ENCODE assay signal across 8 mouse cellular contexts in genomic region chr14:121796571-121797456, GRCm38 (mm10). TPM values are rescaled to one million over a fixed set of nuclear protein-coding genes. Genes with fewer than 3 reads are reported as not detected.
DNase-seq lines count a peak whose midpoint lies in the region; ATAC-seq and TF ChIP-seq lines count a peak whose summit lies in the region.

No protein-coding gene starts in this region.

- no peaks in the 10 kb centered on the region for H3K36me3 ChIP-seq in kidney, embryonic 15.5 days
- no peaks in the 10 kb centered on the region for H3K36me3 ChIP-seq in ES-E14 (ENCODE audit: control insufficient read depth, insufficient read depth, low read length, poor library complexity, severe bottlenecking)
- H3K36me3 ChIP-seq in hindbrain, embryonic 10.5 days = no peaks in the 10 kb centered on the region
- H3K36me3 ChIP-seq in stomach, postnatal 0 days (ENCODE audit: control insufficient read depth, insufficient read depth, low read length) = no peaks in the 10 kb centered on the region

- 10% methylated on average over 28 of the region's 28 CpGs for WGBS in kidney, embryonic 15.5 days
- 13% methylated on average over 28 of the region's 28 CpGs for WGBS in hindbrain, embryonic 10.5 days
- WGBS in stomach, postnatal 0 days = 11% methylated on average over 28 of the region's 28 CpGs

- peak overlapping the region; percentile 90 for H3K27ac ChIP-seq in kidney, embryonic 15.5 days
- no peak overlapping the region for H3K27ac ChIP-seq in ES-E14 (ENCODE audit: insufficient read depth, low read depth, low read length, poor library complexity, severe bottlenecking)
- peak overlapping the region; percentile 88 for H3K27ac ChIP-seq in hindbrain, embryonic 10.5 days
- H3K27ac ChIP-seq in stomach, postnatal 0 days (replicated peaks) = peak overlapping the region; percentile 95

- no peak for DNase-seq in kidney, postnatal 10 days
- DNase-seq in ES-E14 (ENCODE audit: low read depth, low spot score) = no peak
- DNase-seq in cerebellum, postnatal 25 days = peak; percentile 59 to 64
- peak; percentile 16 for DNase-seq in hindbrain, embryonic 10.5 days (ENCODE audit: low spot score)
- peak; percentile 14 for DNase-seq in lung, postnatal 10 days
- DNase-seq in stomach, postnatal 0 days (ENCODE audit: low spot score) = no peak
- DNase-seq in layer of hippocampus, adult 9-11 months = no peak

- H3K9me3 ChIP-seq in kidney, embryonic 15.5 days (replicated peaks) = no peaks in the 10 kb centered on the region
- H3K9me3 ChIP-seq in ES-E14 (ENCODE audit: control insufficient read depth, insufficient read depth, low read depth, low read length) = no peaks in the 10 kb centered on the region
- no peaks in the 10 kb centered on the region for H3K9me3 ChIP-seq in hindbrain, embryonic 10.5 days
- no peaks in the 10 kb centered on the region for H3K9me3 ChIP-seq in stomach, postnatal 0 days (ENCODE audit: control insufficient read depth, low read length)

- H3K4me1 ChIP-seq in kidney, embryonic 15.5 days = peaks cover 22% of the 10 kb centered on the region
- 0 out of 4 replicates have a peak, but pooled peaks cover 3 to 4% of the 10 kb centered on the region in 2 experiments for H3K4me1 ChIP-seq in ES-E14 (ENCODE audit: control insufficient read depth in 2 of 2, insufficient read depth in 2 of 2, low read length in 2 of 2, poor library complexity in 1 of 2)
- peaks cover 15% of the 10 kb centered on the region for H3K4me1 ChIP-seq in hindbrain, embryonic 10.5 days (replicated peaks)
- no peaks in the 10 kb centered on the region for H3K4me1 ChIP-seq in stomach, postnatal 0 days (replicated peaks; ENCODE audit: control insufficient read depth, insufficient read depth)

- peak; percentile 5; the same call in 1 of the 2 replicates for ATAC-seq in kidney, embryonic 15.5 days (replicated peaks; ENCODE audit: low FRiP score)
- no peak; the same call in 1 of the 2 replicates for ATAC-seq in stomach, postnatal 0 days (ENCODE audit: low FRiP score, low TSS enrichment)

- no peak for TF ChIP-seq EP300 in stomach, postnatal 0 days (optimal IDR thresholded peaks at IDR 0.05)

- no peak for TF ChIP-seq CTCF in stomach, postnatal 0 days (IDR thresholded peaks at IDR 0.05; ENCODE audit: low read depth)

- peak overlapping the region; percentile 81 for H3K4me2 ChIP-seq in kidney, embryonic 15.5 days
- H3K4me2 ChIP-seq in stomach, postnatal 0 days (replicated peaks; ENCODE audit: low read depth) = peak overlapping the region; percentile 69

- H3K9ac ChIP-seq in kidney, embryonic 15.5 days = peak overlapping the region; percentile 59
- H3K9ac ChIP-seq in ES-E14 (ENCODE audit: insufficient read depth, low read depth, low read length, poor library complexity, severe bottlenecking) = peak overlapping the region; percentile 85
- peak overlapping the region; percentile 75 for H3K9ac ChIP-seq in stomach, postnatal 0 days (ENCODE audit: low read length)

- in situ Hi-C loops in ES-E14 (cut with MboI; ENCODE audit: low sequenced_read_pairs in 2 of 2, unreplicated experiment in 2 of 2) = no loop called here

- peak overlapping the region; percentile 74 for H3K4me3 ChIP-seq in kidney, embryonic 15.5 days (replicated peaks)
- peak overlapping the region; percentile 88 to 93 for H3K4me3 ChIP-seq in ES-E14 (ENCODE audit: insufficient read depth in 1 of 2, low read depth in 1 of 2, low read length in 2 of 2, poor library complexity in 1 of 2, severe bottlenecking in 1 of 2)
- peak overlapping the region; percentile 79 for H3K4me3 ChIP-seq in hindbrain, embryonic 10.5 days
- H3K4me3 ChIP-seq in stomach, postnatal 0 days (ENCODE audit: low read depth, low read length) = peak overlapping the region; percentile 73

- 0 out of 2 replicates have a peak, but pooled peaks cover 5% of the 10 kb centered on the region for H3K27me3 ChIP-seq in kidney, embryonic 15.5 days
- peaks cover 30% of the 10 kb centered on the region for H3K27me3 ChIP-seq in hindbrain, embryonic 10.5 days (ENCODE audit: insufficient read depth, poor library complexity, severe bottlenecking)
- H3K27me3 ChIP-seq in stomach, postnatal 0 days (ENCODE audit: control insufficient read depth, insufficient read depth, low read length) = no peaks in the 10 kb centered on the region

TF ChIP-seq in ES-E14, 5 proteins besides CTCF, POLR2A, EP300 and RAD21:
- TF ChIP-seq ZC3H11A (IDR thresholded peaks at IDR 0.05; ENCODE audit: borderline replicate concordance, low read depth, low read length) = no peak
- no peak for TF ChIP-seq CHD2 (IDR thresholded peaks at IDR 0.05; ENCODE audit: low read depth, low read length)
- TF ChIP-seq HCFC1 (IDR thresholded peaks at IDR 0.05; ENCODE audit: borderline replicate concordance, insufficient read depth, low read length) = no peak
- TF ChIP-seq ZNF384 (IDR thresholded peaks at IDR 0.05; ENCODE audit: low read depth, low read length) = no peak
- TF ChIP-seq MAFK (IDR thresholded peaks at IDR 0.05; ENCODE audit: insufficient read depth, low read depth, low read length) = no peak

RNA-seq across cellular contexts. Expression of gene Dock9, which starts 0.8 kb away (rescaled TPM):
- polyA plus RNA-seq in kidney, embryonic 15.5 days (2015; fragmentation: Nextera tagmentation; extraction: Ambion mirVana) = 10.1 and 11.1 TPM in 2 replicates
- total RNA-seq in ES-E14 (2012; rRNA removed) = 8.3 and 12.9 TPM in 2 replicates
- 3.3 and 3.4 TPM in 2 replicates for polyA plus RNA-seq in hindbrain, embryonic 10.5 days (2016; fragmentation: Nextera tagmentation; extraction: Ambion mirVana)
- 6.4 and 7.3 TPM in 2 replicates for polyA plus RNA-seq in stomach, postnatal 0 days (2015; fragmentation: Nextera tagmentation; extraction: Ambion mirVana)

Comparison
In these comparisons a context has a peak if more than half of its experiments do, and no peak if none do; other contexts are left out.
1. DNase-seq: peak in cerebellum, postnatal 25 days (2 of 2), hindbrain, embryonic 10.5 days (single experiment) and lung, postnatal 10 days (single experiment); none in kidney, postnatal 10 days (single experiment), ES-E14 (single experiment), stomach, postnatal 0 days (single experiment) and layer of hippocampus, adult 9-11 months (single experiment).
2. Peak in every context shown above with its lines, with median percentiles within 50 percentile points of each other: H3K4me3 ChIP-seq and H3K9ac ChIP-seq.